Mouse (Mus musculus): ENCODE measurements around the gene Ror1. TPM values are rescaled to one million over a fixed set of nuclear protein-coding genes. Genes with fewer than 3 reads are reported as not detected.

The Ror1 gene
- total RNA-seq (2021): 10 to 100 TPM in 1 of 2 experiments, 1 to 10 TPM in 1; 9.6 to 10.7 TPM
- long read RNA-seq, experiment 1, full-length matches to known transcripts: 1 of 15 reads
- long read RNA-seq, experiment 1, partial matches to known transcripts: 9 of 15 reads
- long read RNA-seq, experiment 1, other reads (novel, unspliced or antisense): 5 of 15 reads
- long read RNA-seq, experiment 2, partial matches to known transcripts: 8 of 12 reads
- long read RNA-seq, experiment 2, other reads (novel, unspliced or antisense): 4 of 12 reads

DNA sequence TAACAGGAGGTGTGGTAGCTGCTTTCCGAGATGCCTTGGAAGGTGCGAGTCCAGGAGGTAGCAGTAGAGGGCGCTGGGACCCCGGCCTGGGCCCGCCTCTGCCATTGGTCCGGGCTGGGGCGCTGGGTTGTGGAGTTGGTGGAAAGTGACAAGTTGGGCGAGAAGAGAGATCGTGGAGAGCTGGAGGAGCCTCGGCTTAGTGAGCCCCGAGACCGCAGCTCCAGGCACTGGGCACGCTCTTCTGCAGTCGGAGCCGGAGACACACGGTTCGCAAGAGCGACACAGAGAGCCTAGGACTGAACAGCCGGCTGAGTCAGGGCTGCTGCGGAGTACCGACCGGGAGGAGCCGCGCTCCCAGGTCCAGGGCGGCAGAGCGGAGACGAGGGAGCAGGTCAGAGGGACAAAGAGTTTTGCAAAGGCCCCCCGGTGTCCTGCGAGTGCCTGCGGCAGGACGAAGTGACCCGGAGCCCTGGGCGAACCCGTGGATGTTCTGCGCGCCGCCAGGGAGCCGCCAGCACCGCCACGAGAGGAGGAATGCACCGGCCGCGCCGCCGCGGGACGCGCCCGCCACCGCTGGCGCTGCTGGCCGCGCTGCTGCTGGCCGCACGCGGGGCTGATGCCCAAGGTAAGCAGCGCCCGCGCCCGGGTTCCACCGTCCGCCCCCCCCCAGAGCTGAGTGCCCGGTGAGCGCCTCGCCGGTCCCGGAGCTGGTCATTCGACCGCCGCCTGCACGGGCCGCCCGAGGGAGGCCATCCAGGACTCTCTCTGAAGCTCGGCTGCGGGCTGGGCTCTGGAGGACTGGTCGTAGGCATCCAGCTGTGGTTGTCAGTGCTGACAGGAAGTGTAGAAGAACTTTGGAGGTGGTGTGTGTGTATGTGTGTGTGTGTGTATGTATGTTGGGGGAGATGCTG, at the start of gene Ror1:
Gene Ror1, plus strand, starts transcription at position 107 of the 911 bp plus-strand sequence.
- DNase-seq (ENCODE audit: low spot score in 2 of 2): peak; percentile 89 to 93

DNA sequence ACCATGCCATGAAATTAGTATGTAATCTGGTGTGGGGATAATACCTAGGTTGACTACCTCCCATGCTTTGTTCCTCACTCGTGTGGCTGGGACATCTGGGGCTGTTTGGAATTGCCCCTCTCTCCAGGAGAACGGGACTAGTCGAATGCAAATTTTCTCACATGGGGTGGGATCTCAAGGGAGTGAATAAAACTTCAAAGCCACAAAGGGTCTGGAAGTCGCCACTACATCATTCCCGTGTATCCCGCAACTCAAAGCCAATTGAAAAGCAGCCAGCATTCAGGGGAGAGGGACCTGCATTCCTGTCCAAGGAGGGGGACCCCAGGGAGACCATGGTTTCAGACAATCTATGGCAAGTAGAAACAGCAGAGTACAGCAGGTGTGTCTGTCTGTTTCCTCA, 48.5 kb upstream of the Ror1 start:
- no peak for DNase-seq (ENCODE audit: low spot score in 2 of 2)

- DNase-seq (ENCODE audit: low spot score in 2 of 2): no peak
Measured at GRCm38 (mm10) chr4:100048351-100048950, 47.1 kb upstream of the Ror1 start.

GRCm38 (mm10) chr4:100051767-100052166, 43.8 kb upstream of the Ror1 start:
- DNase-seq (ENCODE audit: low spot score in 2 of 2): no peak

DNA sequence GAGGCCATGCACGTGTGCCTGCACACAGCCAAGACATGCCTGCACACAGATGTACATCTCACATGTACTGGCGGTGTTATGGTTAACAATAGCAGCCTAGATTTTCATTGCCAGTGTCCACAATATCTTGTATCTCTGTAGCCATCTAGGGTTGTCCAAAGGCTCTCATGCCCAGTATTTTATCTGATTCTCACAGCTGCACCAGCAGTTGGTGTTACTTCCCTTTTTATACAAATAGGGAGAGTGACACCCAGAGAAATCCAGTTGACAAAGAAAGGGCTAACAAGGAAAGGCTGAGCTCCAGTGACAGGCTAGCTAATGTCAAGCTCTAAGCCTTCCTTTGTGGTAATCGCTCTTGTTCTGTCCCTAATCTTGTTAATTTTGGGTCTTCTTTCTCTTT, 43.3 kb upstream of the Ror1 start:
- DNase-seq (ENCODE audit: low spot score in 2 of 2): no peak

DNA sequence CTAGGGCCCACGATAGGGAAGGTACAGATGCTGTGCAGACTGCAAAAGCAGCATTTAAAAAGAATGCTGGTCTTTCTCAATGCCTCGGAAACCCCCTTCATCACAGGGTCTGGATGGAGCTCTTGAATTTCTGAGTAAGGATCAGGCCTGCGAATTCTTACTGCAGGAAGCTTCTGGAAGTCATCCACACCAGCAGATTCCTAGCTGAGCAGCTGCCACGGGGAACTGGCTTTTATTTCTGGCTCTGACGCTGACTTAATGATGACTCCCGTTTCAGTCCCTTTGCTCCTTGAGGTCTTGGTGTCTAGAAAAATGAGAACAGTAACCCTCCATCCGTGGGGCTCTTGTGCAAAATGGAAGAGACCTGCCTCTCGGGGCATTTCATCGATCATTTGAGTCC, 39.5 kb upstream of the Ror1 start:
- DNase-seq (ENCODE audit: low spot score in 2 of 2): peak in 1 of 2 experiments; percentile 54

DNA sequence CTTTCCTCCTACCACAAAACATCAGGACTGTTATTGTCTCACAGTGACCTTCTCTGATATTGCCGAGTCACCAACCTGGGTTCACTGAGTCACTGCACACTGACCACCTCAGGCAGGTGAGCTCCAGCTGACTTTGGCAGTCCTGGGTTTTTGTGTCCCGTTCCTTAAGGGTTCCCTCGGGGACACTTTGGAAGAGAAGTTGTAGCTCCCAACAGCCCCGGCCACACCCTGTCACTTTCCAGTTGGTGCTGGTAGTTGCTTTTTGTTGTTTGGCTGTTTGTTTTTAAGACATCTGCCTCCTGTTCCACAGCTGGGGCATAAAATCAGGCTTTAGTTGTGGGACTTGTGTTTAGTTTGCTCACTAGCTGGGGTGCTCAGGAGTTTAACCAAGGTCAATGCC, 39.1 kb upstream of the Ror1 start:
- peak in 1 of 2 experiments; percentile 36 for DNase-seq (ENCODE audit: low spot score in 2 of 2)

- no peak for DNase-seq (ENCODE audit: low spot score in 2 of 2)
Measured at GRCm38 (mm10) chr4:100057381-100057780, 38.2 kb upstream of the Ror1 start.

GRCm38 (mm10) chr4:100058631-100059030, 37.0 kb upstream of the Ror1 start:
- DNase-seq (ENCODE audit: low spot score in 2 of 2): no peak

DNA sequence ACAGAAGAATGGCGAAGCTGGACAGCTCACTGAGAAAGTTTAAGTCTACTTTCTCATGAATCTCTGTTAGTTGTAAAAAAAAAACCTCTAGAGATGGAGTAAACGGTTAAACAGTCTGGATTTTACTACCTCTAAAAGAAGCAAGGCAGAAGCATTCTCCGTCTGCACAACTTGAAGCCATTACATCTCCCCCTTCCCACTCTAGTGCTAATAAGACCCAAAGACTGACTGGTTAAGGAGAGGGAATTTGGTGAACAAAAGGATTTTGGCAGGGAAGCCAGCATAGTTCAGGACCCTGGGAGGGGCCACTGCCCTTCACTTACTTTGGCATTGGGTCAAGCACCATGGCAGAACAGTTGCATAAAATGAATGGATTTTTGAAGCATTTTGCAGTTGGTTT, 35.8 kb upstream of the Ror1 start:
- no peak for DNase-seq (ENCODE audit: low spot score in 2 of 2)

GRCm38 (mm10) chr4:100061396-100062066, 34.1 kb upstream of the Ror1 start:
- DNase-seq (ENCODE audit: low spot score in 2 of 2): peak in 1 of 2 experiments; percentile 36

GRCm38 (mm10) chr4:100065686-100066085, 29.9 kb upstream of the Ror1 start:
- no peak for DNase-seq (ENCODE audit: low spot score in 2 of 2)

- no peak for DNase-seq (ENCODE audit: low spot score in 2 of 2)
Measured at GRCm38 (mm10) chr4:100070101-100070500, 25.5 kb upstream of the Ror1 start.

DNA sequence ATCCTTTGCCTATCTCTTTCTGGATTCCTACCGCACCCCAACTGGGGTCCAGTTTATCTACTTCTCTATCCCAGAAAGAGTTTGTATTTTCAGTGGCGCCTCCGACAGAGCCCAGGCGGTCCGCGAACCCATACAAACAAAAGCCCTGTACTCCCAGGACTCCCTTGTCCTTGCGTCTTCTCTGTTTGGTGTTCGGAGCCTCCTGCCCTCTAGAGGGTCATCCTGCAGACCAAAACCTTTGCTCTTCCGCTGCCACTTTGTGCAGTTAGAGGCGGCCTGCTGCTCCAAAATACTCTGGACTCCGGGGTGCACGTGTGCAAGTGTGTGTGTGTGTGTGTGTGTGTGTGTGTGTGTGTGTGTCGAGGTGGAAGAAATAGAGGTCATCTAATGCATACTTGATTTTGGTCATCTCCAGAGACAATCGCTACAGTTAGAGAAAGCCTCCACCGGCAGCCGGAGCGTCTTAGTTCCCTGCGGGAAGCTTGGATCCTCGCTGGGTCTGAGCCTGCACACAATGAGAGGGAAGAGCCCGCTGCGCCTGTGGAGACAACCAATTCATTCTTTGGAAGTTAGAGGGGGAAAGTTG, 1.1 kb downstream of the Ror1 start:
- peak in 1 of 2 experiments; percentile 40 for DNase-seq (ENCODE audit: low spot score in 2 of 2)

- DNase-seq (ENCODE audit: low spot score in 2 of 2): no peak
Measured at GRCm38 (mm10) chr4:100097364-100097979, 1.9 kb downstream of the Ror1 start.

DNA sequence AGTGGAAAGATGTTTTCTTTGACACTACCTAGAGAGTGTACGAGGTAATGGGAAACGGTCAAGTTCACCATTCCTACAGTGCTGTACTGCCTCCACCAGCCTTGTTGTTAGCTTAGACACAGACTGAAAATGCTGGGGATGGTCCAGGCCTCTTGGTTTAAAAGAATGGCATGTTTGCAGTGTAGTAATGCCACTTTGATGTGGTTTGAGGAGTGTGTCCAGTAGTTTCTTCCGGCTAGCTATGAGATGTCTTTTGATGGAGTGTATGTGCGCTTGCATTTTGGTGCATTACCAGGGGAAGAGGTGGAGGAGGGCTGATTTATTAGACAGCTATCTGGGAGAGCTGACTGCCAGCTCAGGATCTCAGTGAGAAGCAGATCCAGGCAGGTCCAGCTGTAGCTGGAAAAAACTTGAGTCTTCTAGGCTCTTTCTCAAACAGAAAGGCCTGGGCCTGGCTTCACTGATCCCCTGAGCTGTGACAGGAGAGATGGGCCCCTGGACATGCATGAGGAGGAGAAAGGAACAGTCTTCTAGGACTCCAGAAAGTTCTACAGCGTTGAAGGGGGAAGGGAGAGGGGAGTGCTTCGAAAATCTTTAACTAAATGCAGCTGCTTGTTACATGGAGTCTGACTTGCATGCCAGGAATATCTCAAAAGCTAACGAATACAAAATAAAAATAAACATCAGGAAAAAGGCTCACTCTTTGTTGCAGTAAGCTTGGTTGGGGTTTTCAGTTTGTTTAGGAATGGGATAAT, 5.7 kb downstream of the Ror1 start:
- no peak for DNase-seq (ENCODE audit: low spot score in 2 of 2)

- DNase-seq (ENCODE audit: low spot score in 2 of 2): no peak
Measured at GRCm38 (mm10) chr4:100101844-100102243, 6.3 kb downstream of the Ror1 start.

DNA sequence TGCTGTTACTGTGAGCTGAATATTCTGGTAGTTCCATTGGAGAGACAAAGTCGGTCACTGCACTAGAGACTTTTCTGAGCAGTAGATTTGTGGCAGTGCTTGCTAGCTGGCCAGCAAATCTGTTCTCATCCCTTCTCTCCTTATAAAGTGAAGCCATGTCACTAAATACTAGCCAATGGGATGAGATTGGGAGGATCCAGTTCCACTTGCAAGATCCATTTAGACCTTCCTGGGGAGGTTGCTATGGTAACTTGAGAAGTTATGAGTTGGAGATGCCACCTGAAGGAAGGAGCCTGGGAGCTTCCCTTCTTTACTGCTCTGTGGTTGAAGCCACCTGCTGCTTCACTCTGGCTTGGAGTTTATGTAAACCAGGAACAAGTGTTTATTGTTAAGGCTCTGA, 8.7 kb downstream of the Ror1 start:
- DNase-seq (ENCODE audit: low spot score in 2 of 2): no peak

DNA sequence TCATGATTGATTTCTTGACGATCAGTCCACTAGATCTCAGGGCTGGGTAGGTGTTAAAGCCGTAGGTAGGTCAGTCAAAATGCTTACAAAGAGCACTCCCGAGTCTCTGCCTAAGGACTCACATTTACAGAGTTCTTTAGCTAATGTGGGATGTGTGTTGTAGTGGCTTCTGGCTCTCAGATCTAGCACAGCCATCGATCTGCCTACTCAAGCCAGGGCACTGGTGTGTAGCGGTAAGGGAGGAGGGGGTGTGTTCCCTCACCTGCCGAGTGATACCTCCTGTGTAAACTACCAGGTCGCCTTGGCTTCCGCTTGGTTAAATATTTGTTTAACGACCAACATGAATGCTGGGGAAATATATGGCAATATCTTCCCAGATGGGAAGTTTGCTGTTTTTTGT, 12.0 kb downstream of the Ror1 start:
- no peak for DNase-seq (ENCODE audit: low spot score in 2 of 2)

DNA sequence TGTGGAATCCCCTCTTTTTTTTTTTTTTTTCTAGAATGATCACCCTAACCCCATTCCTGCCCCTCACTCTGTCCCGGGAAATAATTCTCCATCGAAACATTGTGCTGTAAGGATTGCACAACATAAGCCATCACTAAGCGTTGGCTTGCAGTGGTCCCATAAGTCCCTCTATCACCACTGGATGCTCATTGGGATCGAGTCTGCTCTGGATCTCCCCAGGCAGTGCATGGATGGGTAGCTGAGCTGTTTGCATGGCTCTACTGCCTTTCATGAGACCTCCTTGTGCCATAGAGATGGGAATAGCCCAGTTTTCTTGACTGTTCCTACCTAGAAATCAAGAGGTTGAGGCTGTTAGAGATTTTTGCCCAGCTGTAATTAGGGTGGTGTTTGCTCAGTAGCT, 13.0 kb downstream of the Ror1 start:
- no peak for DNase-seq (ENCODE audit: low spot score in 2 of 2)
